Mouse (Mus musculus) E14TG2a.4 (cell line): ENCODE measurements around the gene Pdzd2.

Source experiments
- H3K27me3 ChIP-seq: 2 replicates; pipeline ENCODE4 v1.6.1; 2014; ENCODE audit warnings: low read length, control low read depth; ENCODE audit not compliant: insufficient read depth
- H3K36me3 ChIP-seq: 2 replicates; pipeline ENCODE4 v1.6.1; 2014; ENCODE audit warnings: low read length, control low read depth; ENCODE audit not compliant: insufficient read depth
- H3K4me1 ChIP-seq: replicated peaks from 2 replicates; pipeline ENCODE4 v1.6.1; 2014; ENCODE audit warnings: low read depth, low read length, control low read depth
- H3K4me3 ChIP-seq: replicated peaks from 2 replicates; pipeline ENCODE4 v1.5.1; 2014; ENCODE audit warnings: mild to moderate bottlenecking, low read length
- H3K9me3 ChIP-seq: 2 replicates; pipeline ENCODE4 v1.6.1; 2014; ENCODE audit warnings: low read length, control low read depth
- CTCF ChIP-seq: conservative IDR thresholded peaks from 2 replicates; pipeline ENCODE4 v1.5.1; 2014; ENCODE audit warnings: low read length
- NANOG ChIP-seq: IDR thresholded peaks from 2 replicates; pipeline ENCODE4 v1.6.1; 2014; ENCODE audit warnings: borderline replicate concordance, low read length, mixed read lengths
- POU5F1 ChIP-seq: IDR thresholded peaks from 2 replicates; pipeline ENCODE4 v1.6.1; 2014; ENCODE audit warnings: low read length, borderline replicate concordance

The Pdzd2 gene

DNA sequence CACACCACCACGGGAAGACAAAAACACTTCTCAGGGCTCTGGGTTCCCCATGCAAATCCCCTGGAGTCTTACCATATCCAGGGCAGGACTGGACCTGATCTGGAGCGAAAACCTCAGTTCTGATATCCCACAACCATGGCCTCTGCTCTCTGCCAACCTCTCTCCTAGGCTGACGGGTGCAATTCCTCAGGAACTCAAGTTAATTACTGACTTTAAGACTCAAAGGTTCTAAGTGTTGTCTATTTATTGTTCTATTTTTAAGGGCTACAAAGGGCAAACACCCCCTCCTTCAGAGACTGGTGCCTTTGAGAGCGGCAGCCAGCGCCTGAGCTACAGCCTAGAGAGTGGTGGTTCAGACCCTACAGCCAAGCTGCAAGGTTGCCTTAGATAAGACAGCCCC lies 65.7 kb downstream of the Pdzd2 start:
- Histone ChIP-seq H3K27me3 (no peaks in the 10 kb centered on the region), H3K4me1 (peaks cover 30% of the 10 kb centered on the region), H3K4me3 (no peak overlapping the region), H3K9me3 (no peaks in the 10 kb centered on the region), H3K36me3 (no peaks in the 10 kb centered on the region)
- TF ChIP-seq NANOG: no peak
- no peak for TF ChIP-seq POU5F1
- no peak for TF ChIP-seq CTCF

DNA sequence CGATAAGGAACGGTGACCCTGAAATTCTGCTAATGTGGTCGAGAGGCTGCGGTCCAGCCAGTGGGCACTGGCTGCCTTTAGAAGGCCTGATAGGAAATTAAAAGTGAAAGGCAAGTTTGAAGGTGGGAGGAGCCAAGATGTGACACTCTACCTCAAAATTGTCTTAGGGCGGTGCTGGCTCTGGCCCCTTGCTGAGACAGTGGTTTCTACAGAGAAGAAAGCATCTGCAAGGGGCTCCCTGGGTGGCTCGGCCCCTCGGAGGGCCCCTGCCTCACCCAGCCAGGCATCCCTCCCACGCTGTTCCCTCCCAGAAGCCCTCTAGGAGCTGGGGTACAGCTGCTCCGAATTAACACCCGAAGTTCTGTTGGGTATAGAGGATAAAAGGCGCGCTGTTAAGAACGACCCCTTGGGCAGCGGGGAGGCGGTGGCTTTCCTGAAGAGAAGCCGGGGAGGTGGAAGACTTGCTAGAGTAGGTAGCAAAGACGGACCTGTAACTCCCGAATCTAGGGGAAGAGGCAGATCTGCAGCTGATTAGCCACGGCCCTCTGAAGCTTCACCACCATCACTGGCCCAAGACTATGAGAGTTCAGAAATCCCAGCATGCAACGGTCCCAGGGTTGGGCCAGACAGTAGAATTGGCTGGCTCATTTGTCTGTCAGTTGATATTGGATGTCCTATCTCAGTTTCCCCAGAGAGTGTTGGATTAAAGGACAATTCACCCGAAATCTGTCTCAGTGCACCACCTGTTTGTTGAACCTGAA lies 71.8 kb downstream of the Pdzd2 start:
- TF ChIP-seq POU5F1: no peak
- no peak for TF ChIP-seq NANOG
- TF ChIP-seq CTCF: no peak
- H3K4me1 ChIP-seq: peaks cover 31% of the 10 kb centered on the region
- H3K4me3 ChIP-seq: peak overlapping the region; percentile 71
- no peaks in the 10 kb centered on the region; the same call in 1 of the 2 replicates for H3K9me3 ChIP-seq
- no peaks in the 10 kb centered on the region for H3K27me3 ChIP-seq
- no peaks in the 10 kb centered on the region for H3K36me3 ChIP-seq

DNA sequence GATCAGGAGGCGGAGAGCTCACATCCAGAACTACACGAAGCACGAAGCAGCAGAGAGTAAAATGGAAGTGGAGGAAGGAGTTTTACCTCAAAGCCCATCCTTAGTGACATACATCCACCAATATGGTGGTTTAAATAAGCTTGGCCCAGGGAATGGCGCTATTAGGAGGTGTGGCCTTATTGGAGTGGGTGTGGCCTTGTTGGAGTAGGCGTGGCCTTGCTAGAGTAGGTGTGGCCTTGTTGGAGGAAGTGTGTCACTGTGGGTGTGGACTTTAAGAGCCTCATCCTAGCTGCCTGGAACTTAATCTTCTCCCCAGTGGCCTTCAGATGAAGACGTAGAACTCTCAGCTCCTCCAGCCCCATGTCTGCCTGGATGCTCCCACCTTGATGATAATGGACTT lies 73.8 kb downstream of the Pdzd2 start:
- H3K4me1 ChIP-seq: peaks cover 31% of the 10 kb centered on the region
- TF ChIP-seq CTCF (no peak), NANOG (no peak), POU5F1 (no peak)
- H3K9me3 ChIP-seq: no peaks in the 10 kb centered on the region; the same call in 1 of the 2 replicates
- no peak overlapping the region for H3K4me3 ChIP-seq
- no peaks in the 10 kb centered on the region for H3K36me3 ChIP-seq
- H3K27me3 ChIP-seq: no peaks in the 10 kb centered on the region

GRCm38 (mm10) chr15:12663351-12663750 lies 76.4 kb downstream of the Pdzd2 start:
- Histone ChIP-seq H3K4me1 (peaks cover 28% of the 10 kb centered on the region), H3K36me3 (no peaks in the 10 kb centered on the region), H3K27me3 (no peaks in the 10 kb centered on the region), H3K9me3 (no peaks in the 10 kb centered on the region; the same call in 1 of the 2 replicates), H3K4me3 (no peak overlapping the region)
- no peak for TF ChIP-seq CTCF
- TF ChIP-seq POU5F1: no peak
- no peak for TF ChIP-seq NANOG

DNA sequence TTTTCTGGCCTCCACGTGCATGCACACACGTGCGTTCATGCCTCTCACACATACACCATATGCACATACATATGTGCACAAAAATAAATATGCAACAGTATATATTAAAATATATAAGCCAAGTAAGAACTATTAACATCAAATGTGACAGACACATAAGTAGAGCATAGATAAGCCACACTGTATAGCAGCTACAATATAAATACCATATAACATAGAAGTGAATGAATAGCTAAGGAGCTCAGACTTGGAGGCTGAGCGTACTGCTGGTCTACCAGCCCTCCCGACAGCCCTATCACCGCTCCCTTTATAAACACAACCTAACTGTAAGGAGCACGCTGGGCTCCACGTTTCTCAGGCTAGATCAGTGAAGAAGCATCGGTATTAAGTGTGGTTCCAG lies 79.4 kb downstream of the Pdzd2 start:
- Histone ChIP-seq H3K4me1 (peaks cover 16% of the 10 kb centered on the region), H3K9me3 (peaks cover 12% of the 10 kb centered on the region), H3K27me3 (no peaks in the 10 kb centered on the region), H3K36me3 (no peaks in the 10 kb centered on the region), H3K4me3 (no peak overlapping the region)
- no peak for TF ChIP-seq POU5F1
- no peak for TF ChIP-seq NANOG
- TF ChIP-seq CTCF: no peak

DNA sequence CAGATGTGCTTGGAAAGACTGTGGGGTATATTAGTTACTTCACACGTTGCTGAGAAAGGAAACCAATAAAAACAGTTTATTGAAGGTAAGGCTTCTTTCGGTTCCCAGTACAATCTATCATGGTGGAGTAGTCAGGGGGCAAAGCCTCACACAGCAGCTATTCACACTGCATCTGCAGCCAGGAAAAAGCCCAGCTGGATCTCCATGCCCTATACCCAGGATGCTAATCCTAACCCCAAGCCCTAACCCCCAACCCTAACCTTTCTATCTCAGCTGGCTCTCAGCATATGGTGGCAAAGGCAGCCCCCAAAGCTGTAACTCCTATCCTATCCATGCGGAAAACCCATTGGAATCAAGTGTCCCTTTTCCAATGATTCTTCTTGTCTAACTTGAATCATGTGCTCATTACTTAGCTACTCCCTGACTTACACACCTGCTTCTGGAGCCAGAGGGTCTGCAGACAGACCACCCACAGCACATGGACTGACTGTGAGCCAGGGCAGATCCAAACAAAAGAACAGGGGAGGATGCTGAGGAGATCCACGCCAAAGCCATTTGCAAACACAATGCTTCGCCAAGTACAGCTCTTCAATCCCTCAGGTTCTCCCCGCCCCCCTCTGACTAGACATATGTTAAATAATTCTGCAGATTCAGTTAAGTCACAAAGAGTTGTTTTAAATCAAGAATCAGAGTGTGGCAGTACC lies 83.6 kb downstream of the Pdzd2 start:
- TF ChIP-seq CTCF: no peak
- TF ChIP-seq NANOG: peak; percentile 79; the same call in 1 of the 2 replicates
- Histone ChIP-seq H3K4me1 (peaks cover 46% of the 10 kb centered on the region), H3K9me3 (peaks cover 29% of the 10 kb centered on the region), H3K27me3 (no peaks in the 10 kb centered on the region), H3K4me3 (no peak overlapping the region), H3K36me3 (no peaks in the 10 kb centered on the region)

GRCm38 (mm10) chr15:12655316-12655715 lies 84.4 kb downstream of the Pdzd2 start:
- Histone ChIP-seq H3K36me3 (no peaks in the 10 kb centered on the region), H3K9me3 (peaks cover 29% of the 10 kb centered on the region), H3K4me1 (peaks cover 53% of the 10 kb centered on the region), H3K4me3 (no peak overlapping the region), H3K27me3 (no peaks in the 10 kb centered on the region)
- TF ChIP-seq POU5F1 (no peak), CTCF (no peak), NANOG (no peak)

DNA sequence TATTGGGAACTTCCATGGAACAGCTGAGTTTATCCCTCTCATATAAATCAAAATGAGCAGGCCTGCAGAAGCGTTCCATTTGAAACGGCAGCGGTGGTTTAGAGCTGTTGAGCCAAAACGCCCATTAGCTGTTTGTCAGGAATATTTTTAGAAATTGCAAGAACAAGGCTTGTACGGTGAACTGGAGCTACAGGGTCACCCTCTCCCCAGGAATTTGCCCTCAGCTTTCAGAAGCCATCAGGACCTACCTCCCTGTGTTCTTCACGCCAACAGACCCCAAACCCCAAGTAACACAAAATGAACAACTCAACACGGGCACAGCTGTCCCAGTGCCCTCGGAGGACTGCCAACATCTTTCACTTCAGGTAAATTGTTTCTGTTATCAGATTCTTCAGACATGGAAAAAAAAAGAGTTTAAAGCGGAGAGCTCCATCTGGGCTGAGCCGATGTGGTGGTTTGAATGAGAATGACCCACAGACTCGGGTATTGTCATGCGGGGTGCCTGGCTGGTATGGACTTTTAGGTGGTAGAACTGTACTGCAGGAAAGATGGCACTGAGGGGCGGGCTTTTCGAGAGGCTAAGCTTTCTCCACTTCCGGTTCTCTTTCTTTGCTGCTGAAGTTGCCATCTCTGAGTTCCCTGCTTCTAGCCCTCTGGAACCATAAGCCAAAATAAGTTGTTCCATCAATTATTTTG lies 87.2 kb downstream of the Pdzd2 start:
- Histone ChIP-seq H3K9me3 (peaks cover 21% of the 10 kb centered on the region), H3K4me3 (no peak overlapping the region)
- TF ChIP-seq POU5F1 (peak; percentile 93), NANOG (no peak), CTCF (no peak)

More for the DNA sequence above, 87.2 kb downstream of the Pdzd2 start:
- no peaks in the 10 kb centered on the region for H3K27me3 ChIP-seq
- no peaks in the 10 kb centered on the region for H3K36me3 ChIP-seq
- H3K4me1 ChIP-seq: peaks cover 63% of the 10 kb centered on the region
